Mouse (Mus musculus) heart, adult 11 months (tissue): ENCODE results near the gene Cbfb.
"Not testable (repeated sequence)": the region's sequence is repeated elsewhere in the genome, so short reads cannot be mapped to it uniquely, and the experiment has no call there.

Experiments used
- DNase-seq: peaks from one replicate; pipeline ENCODE4 v3.0.0; 2022

Gene Cbfb

DNA sequence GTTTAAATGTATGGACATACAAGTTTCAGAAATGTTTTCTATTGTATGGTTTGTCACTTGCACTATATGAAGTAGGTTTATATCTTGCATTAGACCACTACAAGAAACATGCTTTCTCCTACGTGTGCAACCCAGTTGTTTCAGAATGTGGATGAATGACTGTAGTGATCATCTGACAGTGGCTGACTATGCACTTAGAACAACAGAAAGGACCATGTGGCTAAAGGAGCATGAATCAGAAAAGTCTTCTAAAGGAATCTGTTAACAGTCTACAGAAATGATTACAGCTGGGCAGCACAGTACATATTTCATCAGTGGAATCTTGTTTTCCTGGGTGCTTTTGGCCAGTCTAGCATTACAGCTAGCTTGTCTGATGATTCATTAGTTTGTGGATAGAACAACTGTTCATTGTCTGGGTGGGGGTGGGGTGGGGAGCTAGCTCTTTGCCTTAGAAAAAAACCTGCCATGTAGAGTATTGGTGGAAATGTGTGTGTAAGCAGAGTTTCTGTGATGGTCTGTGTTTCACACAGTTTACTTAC, 16.1 kb downstream of the Cbfb start:
- DNase-seq, result no peak

GRCm38 (mm10) chr8:105192182-105192581, 21.7 kb downstream of the Cbfb start:
- no peak for DNase-seq

DNA sequence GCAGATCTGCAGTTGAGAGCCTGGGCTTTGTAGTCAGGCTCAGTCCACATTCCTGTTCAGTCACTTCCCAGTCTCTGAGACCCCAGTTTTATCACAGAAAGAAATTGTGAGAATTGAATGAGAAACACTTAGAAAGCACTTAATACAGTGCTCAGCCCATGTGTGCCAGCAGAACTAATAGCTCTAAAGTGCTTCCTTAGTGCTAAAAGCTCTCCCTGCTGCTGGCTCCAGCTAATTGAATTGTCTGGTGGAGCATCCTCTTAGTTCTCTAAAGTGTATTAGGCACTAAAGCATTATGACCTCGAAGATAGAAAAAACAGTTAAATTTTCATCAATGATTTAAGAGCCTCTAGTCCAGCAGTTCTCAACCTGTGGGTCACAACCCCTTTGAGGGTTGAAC, 35.3 kb downstream of the Cbfb start:
- no peak for DNase-seq

DNA sequence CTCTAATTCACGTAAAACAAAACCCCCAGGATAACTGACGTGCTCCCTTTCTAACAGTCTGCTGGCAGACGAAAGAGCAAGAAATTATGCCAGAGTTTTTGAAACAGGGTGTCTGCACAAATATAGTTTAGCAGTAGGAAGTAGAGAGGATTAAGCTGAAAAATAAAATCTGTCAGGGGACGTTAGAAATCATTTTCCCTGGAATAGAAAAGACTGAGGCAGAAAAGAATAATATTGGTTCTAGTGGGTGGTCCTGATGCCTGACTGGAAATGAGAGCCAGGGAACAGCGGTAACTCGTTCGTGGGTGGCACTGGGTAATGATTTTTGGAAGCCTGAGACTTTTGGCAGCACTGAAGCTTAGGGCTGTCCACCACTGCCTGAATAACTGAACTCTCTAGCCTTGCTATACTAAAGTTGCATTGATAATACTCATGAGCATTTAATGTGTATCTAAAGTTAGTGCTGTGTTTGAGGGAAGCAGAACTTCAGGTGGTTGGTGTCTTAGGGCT, 36.3 kb downstream of the Cbfb start:
- DNase-seq, result no peak

DNA sequence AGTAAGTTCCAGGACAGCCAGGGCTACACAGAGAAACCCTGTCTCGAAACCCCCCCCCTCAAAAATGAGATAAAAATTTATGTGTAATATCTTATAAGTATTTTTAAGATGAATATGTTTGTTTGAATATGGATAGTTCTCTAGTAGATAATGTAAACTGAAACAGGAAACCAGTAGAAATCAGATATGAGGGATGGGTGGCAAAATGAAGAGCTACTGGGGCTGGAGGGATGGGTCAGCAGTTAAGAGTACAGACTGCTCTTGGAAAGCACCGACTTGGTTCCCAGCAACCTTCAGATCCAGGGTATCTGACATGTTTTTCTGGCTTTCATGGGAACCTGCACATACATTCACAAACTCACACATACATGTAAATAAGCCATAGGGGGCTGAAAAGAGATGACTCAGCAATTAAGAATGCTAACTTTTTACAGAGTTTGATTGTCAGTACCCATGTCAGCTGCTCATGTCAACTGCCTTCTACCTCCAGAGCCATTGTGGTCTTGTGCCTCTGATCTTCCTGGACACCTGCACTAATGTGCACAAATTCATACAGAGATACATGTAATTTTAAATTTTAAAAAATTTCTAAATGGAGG, 37.3 kb downstream of the Cbfb start:
- peak; percentile 7 for DNase-seq

GRCm38 (mm10) chr8:105209153-105210110, 39.0 kb downstream of the Cbfb start:
- no peak for DNase-seq

GRCm38 (mm10) chr8:105214104-105214503, 43.6 kb downstream of the Cbfb start:
- peak; percentile 2 for DNase-seq

DNA sequence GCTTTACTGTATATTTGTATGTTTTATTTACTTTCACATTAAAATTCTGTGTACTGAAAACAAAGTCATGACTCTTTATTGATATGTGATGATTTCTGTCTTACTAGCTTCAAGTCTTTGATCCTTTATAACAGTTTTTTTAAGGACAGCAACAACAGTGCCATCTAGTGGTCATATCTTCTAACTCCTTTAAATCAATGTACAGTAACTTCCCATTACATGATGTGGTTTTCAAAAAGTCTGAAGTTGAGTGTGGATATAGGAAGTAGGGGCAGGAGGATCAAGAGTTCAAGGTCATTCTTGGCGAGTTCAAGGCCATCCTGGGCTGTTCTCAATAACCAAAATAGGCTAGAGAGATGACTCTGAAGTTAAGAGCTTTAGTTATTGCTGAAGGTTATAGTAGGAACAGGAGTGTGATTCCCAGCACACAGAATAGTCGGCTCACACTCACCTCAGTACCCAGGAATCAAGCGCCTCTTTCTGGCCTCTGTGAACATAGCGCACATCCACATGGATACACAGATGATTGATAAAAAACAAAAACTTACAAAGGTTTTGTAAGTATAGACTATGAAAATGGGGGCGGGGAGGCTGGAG, 47.5 kb downstream of the Cbfb start:
- peak; percentile 69 for DNase-seq

GRCm38 (mm10) chr8:105223850-105224249, 53.4 kb downstream of the Cbfb start:
- peak; percentile 73 for DNase-seq

- peak; percentile 99 for DNase-seq
These were observed 54.2 kb downstream of the Cbfb start, which contains the start of gene D230025D16Rik for GRCm38 (mm10) chr8:105224413-105225271. Gene D230025D16Rik (plus strand): TSS chr8:105225145.

DNA sequence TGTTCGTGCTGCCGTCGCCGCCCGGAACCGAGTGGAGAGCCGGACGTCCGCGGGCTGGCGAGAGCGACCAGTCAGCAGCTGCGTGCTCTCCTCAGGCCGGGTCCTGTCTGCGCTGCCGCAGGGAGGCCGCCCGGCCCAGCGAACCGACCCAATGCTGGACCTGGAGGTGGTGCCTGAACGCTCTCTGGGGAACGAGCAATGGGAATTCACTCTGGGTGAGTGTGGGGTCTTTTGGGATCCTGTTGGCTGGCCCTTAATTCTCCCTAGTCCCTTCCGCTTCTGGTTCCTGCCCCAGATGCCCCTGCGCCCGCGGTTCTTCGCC, 54.8 kb downstream of the Cbfb start:
- DNase-seq, result no peak

DNA sequence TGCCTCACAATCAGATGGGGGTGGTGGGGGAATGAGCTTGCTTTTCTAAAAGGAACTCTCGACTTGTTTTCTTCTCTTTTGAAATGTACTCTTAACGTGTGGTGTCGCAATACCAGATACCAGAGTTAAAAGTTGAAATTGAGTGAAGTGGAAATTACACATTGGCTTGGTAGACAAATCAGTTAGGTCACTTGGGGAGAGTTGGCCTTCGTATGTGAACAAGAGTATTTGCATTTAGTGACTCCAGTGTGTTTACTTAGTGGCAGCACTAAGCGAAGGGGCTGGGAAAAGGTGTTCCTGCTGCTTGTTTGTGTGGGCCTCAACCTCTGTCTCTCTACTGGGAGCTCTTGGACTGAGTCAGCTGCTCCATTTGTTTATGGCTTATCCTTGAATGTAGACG, 55.4 kb downstream of the Cbfb start:
- peak; percentile 83 for DNase-seq

- DNase-seq, result no peak
These were observed 61.2 kb downstream of the Cbfb start for GRCm38 (mm10) chr8:105231503-105232320.

DNA sequence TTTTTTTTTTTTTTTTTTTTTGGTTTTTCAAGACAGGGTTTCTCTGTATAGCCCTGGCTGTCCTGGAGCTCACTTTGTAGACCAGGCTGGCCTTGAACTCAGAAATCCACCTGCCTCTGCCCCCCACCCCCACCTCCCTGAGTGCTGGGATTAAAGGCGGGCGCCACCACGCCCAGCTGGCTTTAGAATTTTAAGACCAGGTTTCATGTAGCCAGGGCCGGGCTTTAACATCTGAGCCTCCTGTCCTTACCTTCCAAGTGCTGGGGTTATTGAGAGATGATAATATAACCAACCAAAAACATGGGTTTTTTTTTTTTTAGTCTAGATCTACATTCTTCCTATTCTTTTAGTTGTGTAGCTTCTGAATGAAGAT, 61.8 kb downstream of the Cbfb start:
- not testable (repeated sequence) for DNase-seq

DNA sequence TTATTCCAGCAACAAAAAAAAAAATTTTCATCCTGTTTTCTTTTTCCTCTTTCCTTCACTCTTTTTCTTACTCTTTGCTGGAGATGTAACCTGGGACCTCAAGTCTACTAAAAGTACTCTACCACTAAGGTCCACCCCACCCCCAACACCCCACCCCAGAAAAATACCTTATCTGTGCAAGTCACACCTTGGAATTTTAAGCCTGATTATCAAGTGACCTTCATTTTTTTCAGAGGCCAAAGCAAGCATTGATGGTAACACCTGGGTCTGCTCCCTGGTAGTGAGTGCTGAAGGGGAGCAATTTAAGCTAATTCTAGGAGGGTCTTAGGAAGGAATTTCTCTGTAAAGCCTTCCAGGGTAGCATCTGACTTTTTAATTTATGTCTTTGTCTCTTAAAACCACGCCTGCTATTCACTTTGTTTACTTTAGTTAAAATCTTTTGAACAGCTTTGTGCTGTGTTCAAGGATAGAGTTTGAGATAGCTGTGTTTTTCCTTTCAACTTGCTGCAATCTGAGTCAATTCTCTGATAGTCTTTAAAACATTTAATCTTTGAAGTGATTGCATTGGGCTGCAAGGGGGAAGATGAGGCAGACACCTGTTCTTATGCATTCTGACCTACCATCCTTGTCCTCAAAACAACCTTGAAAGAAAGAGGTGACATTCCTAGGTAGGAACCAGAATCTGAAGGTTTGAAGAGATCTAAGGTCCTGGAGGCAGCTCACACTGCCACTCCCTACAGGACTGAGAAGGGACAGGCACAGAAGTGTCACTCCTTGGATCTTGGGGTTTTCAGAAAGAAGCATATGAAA, 62.9 kb downstream of the Cbfb start:
- DNase-seq, result no peak

GRCm38 (mm10) chr8:105235206-105235605, 64.7 kb downstream of the Cbfb start:
- no peak for DNase-seq

DNA sequence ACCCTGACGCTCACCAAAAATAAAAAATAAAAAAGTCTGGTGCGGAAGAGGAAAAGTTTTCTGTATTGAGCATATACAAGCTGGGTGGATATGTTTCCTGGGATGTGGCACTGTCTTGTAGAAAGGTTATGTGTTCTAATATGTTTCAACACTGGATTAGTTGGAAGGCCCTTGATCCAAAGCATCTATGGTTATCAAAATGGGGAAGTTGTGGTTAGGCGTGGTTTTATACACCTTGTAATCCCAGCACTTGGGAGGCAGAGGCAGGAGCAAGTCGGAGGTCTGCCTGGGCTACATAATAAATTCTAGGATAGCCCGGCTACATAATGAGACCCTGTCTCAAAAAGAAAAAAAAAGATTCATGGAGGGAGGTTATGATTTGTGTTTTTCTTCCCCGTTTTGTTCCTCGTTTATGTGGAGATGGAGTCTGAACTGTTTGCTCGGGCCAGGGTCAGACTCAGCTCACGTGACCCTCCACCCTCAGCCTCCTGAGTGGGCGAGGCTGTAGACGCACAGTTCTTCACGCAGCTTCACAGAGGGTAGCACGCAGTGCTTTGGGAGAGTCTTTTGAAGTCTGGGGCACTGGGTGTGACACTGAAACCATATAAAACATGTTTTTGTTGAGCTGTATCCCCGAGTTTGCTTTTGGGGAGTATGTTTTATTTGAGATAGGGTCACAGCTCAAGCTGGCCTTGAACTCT, 67.1 kb downstream of the Cbfb start:
- no peak for DNase-seq

GRCm38 (mm10) chr8:105241016-105241415, 70.5 kb downstream of the Cbfb start:
- DNase-seq, result no peak

DNA sequence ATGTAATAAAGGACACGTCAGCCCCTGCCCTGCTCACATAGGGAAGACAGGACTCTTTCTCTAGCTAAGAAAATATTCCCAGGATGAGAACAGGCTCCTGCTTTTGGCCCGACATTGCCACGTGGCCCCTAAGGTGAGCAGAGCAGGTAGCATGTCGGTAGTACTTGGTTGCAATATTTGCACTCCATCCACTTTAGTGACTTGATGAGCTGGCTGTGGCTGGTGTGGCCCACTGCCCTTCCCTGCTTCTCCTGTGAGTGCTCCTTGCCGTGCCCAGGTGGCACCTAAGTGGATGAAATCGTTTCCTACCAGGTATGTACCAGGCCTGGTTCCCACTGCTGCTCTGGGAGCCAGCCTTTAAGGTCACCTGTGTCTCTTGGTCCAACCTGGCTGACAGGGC, 81.5 kb downstream of the Cbfb start:
- peak; percentile 90 for DNase-seq
